Mouse (Mus musculus) erythroblast, embryonic 14.5 days (primary cell): ENCODE measurements around the gene Nell2. TPM values are rescaled to one million over a fixed set of nuclear protein-coding genes. Genes with fewer than 3 reads are reported as not detected.

Experiments
- H3K27me3 ChIP-seq: 2 replicates; pipeline ENCODE4 v1.6.1; 2012; ENCODE audit warnings: inconsistent platforms; ENCODE audit not compliant: control insufficient read depth
- H3K36me3 ChIP-seq: 2 replicates; pipeline ENCODE4 v1.6.1; 2012; ENCODE audit warnings: mild to moderate bottlenecking, inconsistent platforms; ENCODE audit not compliant: control insufficient read depth
- H3K4me1 ChIP-seq: 2 replicates; pipeline ENCODE4 v1.6.1; 2012; ENCODE audit warnings: inconsistent platforms; ENCODE audit not compliant: control insufficient read depth
- H3K4me3 ChIP-seq: replicated peaks from 2 replicates; pipeline ENCODE3; 2012; ENCODE audit warnings: moderate library complexity, mild to moderate bottlenecking, inconsistent platforms
- H3K9me3 ChIP-seq: 2 replicates; pipeline ENCODE4 v1.6.1; 2012; ENCODE audit warnings: low read length, inconsistent platforms, mixed read lengths; ENCODE audit not compliant: control insufficient read depth
- GATA1 ChIP-seq: IDR thresholded peaks from 2 replicates; pipeline ENCODE4 v1.6.1; 2012; ENCODE audit warnings: low read length, inconsistent platforms, mixed read lengths
- TAL1 ChIP-seq: IDR thresholded peaks from 3 replicates; pipeline ENCODE4 v1.6.1; 2012; ENCODE audit warnings: low read length, inconsistent platforms, mixed read lengths
- polyA plus RNA-seq: library from polyadenylated mRNA; stranded (reverse); fragments of >175 nt; gene quantifications from 2 replicates; pipeline ENCODE4 v1.2.3, GENCODE M21; 2012

Nell2 gene
- polyA plus RNA-seq, 1 experiment: not detected

GRCm38 (mm10) chr15:95049171-95049729, 479.1 kb downstream of the Nell2 start:
- H3K9me3 ChIP-seq: peaks cover 41% of the 10 kb centered on the region
- no peaks in the 10 kb centered on the region for H3K36me3 ChIP-seq
- TF ChIP-seq TAL1 (no peak), GATA1 (no peak)
- no peak overlapping the region for H3K4me3 ChIP-seq
- no peaks in the 10 kb centered on the region for H3K27me3 ChIP-seq
- H3K4me1 ChIP-seq: no peaks in the 10 kb centered on the region

GRCm38 (mm10) chr15:95047486-95047885, 480.9 kb downstream of the Nell2 start:
- H3K9me3 ChIP-seq: peaks cover 41% of the 10 kb centered on the region
- no peak overlapping the region for H3K4me3 ChIP-seq
- H3K27me3 ChIP-seq: no peaks in the 10 kb centered on the region
- no peaks in the 10 kb centered on the region for H3K36me3 ChIP-seq
- TF ChIP-seq TAL1: no peak
- H3K4me1 ChIP-seq: no peaks in the 10 kb centered on the region

GRCm38 (mm10) chr15:95044011-95044410, 484.3 kb downstream of the Nell2 start:
- Histone ChIP-seq H3K4me3 (no peak overlapping the region), H3K27me3 (no peaks in the 10 kb centered on the region), H3K4me1 (no peaks in the 10 kb centered on the region), H3K36me3 (no peaks in the 10 kb centered on the region), H3K9me3 (peaks cover 30% of the 10 kb centered on the region)
- TF ChIP-seq TAL1: no peak
- TF ChIP-seq GATA1: no peak

DNA sequence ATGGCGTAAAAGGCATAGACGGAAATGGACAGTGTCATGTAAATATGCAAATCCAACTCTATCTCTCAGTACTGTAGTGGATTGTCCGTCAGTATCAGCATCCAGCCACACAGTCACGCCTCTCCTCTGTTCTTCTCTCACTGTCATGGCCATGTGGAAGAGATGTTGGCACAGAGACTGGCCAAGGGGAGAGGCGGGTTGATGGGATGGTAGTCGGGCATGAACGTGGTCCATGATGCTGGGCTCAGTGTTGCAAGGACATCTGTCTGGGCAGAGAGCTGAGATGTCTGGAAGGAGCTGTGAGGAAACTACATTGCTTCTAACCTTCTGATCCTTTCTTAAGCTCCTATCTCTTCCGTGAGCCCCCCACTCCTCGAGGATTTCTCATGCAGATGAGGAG, 485.9 kb downstream of the Nell2 start:
- Histone ChIP-seq H3K4me1 (no peaks in the 10 kb centered on the region), H3K4me3 (no peak overlapping the region)

DNA sequence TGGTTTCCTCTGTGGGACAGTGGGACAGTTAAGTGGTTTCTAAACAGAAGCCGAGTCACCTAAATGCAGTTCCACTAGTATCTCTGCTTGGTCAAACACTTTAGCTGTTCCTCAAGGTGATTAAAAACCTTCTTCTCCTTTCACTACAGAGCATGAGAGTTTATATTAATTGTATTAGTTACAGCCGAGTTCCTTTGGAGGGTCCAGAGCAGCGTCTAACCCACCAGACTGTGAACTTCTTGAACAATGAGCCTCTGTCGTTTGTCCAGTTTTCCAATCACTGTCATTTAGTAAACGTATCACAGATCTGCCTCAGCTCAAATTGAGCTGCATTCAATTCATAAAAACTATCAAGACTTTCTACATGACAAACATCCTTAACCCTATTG, 498.9 kb downstream of the Nell2 start:
- Histone ChIP-seq H3K27me3 (no peaks in the 10 kb centered on the region), H3K9me3 (peaks cover 20% of the 10 kb centered on the region; the same call in 1 of the 2 replicates), H3K4me1 (no peaks in the 10 kb centered on the region), H3K4me3 (no peak overlapping the region), H3K36me3 (no peaks in the 10 kb centered on the region)
- TF ChIP-seq TAL1 (no peak), GATA1 (no peak)

More for the DNA sequence above, 485.9 kb downstream of the Nell2 start:
- Histone ChIP-seq H3K27me3 (no peaks in the 10 kb centered on the region), H3K9me3 (peaks cover 29% of the 10 kb centered on the region), H3K36me3 (no peaks in the 10 kb centered on the region)
- no peak for TF ChIP-seq TAL1
- no peak for TF ChIP-seq GATA1

DNA sequence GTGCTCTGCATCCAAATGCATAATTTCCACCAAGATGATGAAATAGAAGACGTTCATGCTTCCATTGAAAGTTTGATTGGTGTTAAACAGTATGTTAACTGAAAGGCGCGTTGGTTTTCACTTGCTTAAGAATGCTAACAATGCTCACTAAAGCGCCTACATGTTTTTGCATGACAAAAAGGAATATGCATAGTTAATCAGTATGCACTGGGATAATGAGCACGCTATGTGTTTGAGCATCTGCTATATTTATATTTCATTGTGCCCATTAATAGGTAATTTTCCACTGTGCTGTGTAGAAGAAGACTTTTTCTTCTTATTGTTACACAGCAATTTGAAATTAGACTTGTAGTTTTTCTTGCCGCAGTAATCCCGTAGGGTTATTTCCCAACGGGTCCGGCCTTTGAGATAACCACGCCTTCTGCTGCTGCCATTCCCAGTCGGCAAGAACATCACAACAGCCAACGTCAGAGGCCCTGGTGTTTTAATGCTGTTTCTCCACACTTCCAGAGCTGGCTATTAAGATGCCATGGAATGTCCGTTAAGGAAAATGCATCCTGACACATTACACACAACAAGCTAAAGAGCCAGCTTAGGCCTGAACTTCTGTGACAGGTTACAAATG, 499.4 kb downstream of the Nell2 start:
- H3K4me1 ChIP-seq: no peaks in the 10 kb centered on the region
- TF ChIP-seq TAL1: no peak
- no peak for TF ChIP-seq GATA1
- peaks cover 20% of the 10 kb centered on the region; the same call in 1 of the 2 replicates for H3K9me3 ChIP-seq
- H3K36me3 ChIP-seq: no peaks in the 10 kb centered on the region
- no peak overlapping the region for H3K4me3 ChIP-seq
- H3K27me3 ChIP-seq: no peaks in the 10 kb centered on the region

Other genes with a start within 250 kb of the Nell2 start
- not detected in 2 replicates for gene Dbx2, start 127.4 kb upstream of the Nell2 start, polyA plus RNA-seq